Mouse (Mus musculus) lung, postnatal 0 days (tissue): ENCODE measurements around the gene Pced1b. TPM values are rescaled to one million over a fixed set of nuclear protein-coding genes. Genes with fewer than 3 reads are reported as not detected.
A peak's percentile ranks its signal among the peaks of the same experiment; 100 is the strongest.

Experiments used
- ATAC-seq: fragments of 200-750 bp; cut with Nextera tagmentation; 2 replicates; pipeline ENCODE4 v1.8.0; 2017; ENCODE audit warnings: moderate library complexity
- DNase-seq: peaks from one replicate; pipeline ENCODE4 v3.0.0-alpha.2; 2016; ENCODE audit warnings: low spot score
- H3K27ac ChIP-seq: fragments of 300-500 bp; sonication (generic); 2 replicates; pipeline ENCODE4 v1.5.1; 2014; ENCODE audit warnings: antibody characterized with exemption, mild to moderate bottlenecking, low read length, mixed read lengths
- H3K27me3 ChIP-seq: fragments of 300-500 bp; sonication (generic); replicated peaks from 2 replicates; pipeline ENCODE4 v1.6.1; 2014; ENCODE audit warnings: low read length, mixed read lengths; ENCODE audit not compliant: insufficient read depth
- H3K36me3 ChIP-seq: fragments of 300-500 bp; sonication (generic); 2 replicates; pipeline ENCODE4 v1.6.1; 2014; ENCODE audit warnings: low read length, mixed read lengths; ENCODE audit not compliant: insufficient read depth
- H3K4me1 ChIP-seq: fragments of 300-500 bp; sonication (generic); 2 replicates; pipeline ENCODE4 v1.6.1; 2014; ENCODE audit warnings: antibody characterized with exemption, low read depth, low read length, mixed read lengths; ENCODE audit not compliant: insufficient read depth
- H3K4me2 ChIP-seq: fragments of 300-500 bp; sonication (generic); replicated peaks from 2 replicates; pipeline ENCODE4 v1.6.1; 2014; ENCODE audit warnings: low read depth, mild to moderate bottlenecking, low read length, moderate library complexity, mixed read lengths
- H3K4me3 ChIP-seq: fragments of 300-500 bp; sonication (generic); 2 replicates; pipeline ENCODE4 v1.5.1; 2014; ENCODE audit warnings: low read depth, low read length
- H3K9ac ChIP-seq: fragments of 300-500 bp; sonication (generic); replicated peaks from 2 replicates; pipeline ENCODE4 v1.6.1; 2014; ENCODE audit warnings: low read depth, mild to moderate bottlenecking
- H3K9me3 ChIP-seq: fragments of 300-500 bp; sonication (generic); 2 replicates; pipeline ENCODE4 v1.6.1; 2016; ENCODE audit warnings: low read length, mixed read lengths
- CTCF ChIP-seq: IDR thresholded peaks from 2 replicates; pipeline ENCODE4 v1.5.1; 2016; ENCODE audit warnings: antibody characterized with exemption, mild to moderate bottlenecking
- EP300 ChIP-seq: IDR thresholded peaks from 2 replicates; pipeline ENCODE4 v1.6.1; 2016; ENCODE audit warnings: antibody characterized with exemption, mild to moderate bottlenecking, control low read depth
- whole genome bisulfite sequencing: fragments of 180-500 bp; shearing (Covaris S2); extraction: QIAGEN DNeasy Blood & Tissue Kit; methylation state at CpG from one replicate; pipeline ENCODE4 v1.1.7; 2014; 5-methylcytosine and 5-hydroxymethylcytosine counted together
- polyA plus RNA-seq: library from polyadenylated mRNA; unstranded; fragments of >200 nt; fragmentation: Nextera tagmentation; extraction: Ambion mirVana; gene quantifications from 2 replicates; pipeline ENCODE4 v1.2.1, GENCODE M21; 2015

The Pced1b gene
- polyA plus RNA-seq, 1 experiment from 2014 or later, result 9.0 TPM

GRCm38 (mm10) chr15:97390778-97391177, 143.9 kb downstream of the Pced1b start:
- no peak for ATAC-seq
- WGBS, result 94% methylated on average over 2 of the region's 2 CpGs
- H3K9ac ChIP-seq, result no peak overlapping the region
- no peaks in the 10 kb centered on the region for H3K9me3 ChIP-seq
- no peak for DNase-seq
- no peak for TF ChIP-seq EP300
- TF ChIP-seq CTCF, result no peak
- H3K27me3 ChIP-seq, result no peaks in the 10 kb centered on the region
- no peaks in the 10 kb centered on the region for H3K4me1 ChIP-seq
- no peak overlapping the region for H3K27ac ChIP-seq
- no peak overlapping the region for H3K4me3 ChIP-seq
- no peak overlapping the region for H3K4me2 ChIP-seq
- H3K36me3 ChIP-seq, result no peaks in the 10 kb centered on the region

DNA sequence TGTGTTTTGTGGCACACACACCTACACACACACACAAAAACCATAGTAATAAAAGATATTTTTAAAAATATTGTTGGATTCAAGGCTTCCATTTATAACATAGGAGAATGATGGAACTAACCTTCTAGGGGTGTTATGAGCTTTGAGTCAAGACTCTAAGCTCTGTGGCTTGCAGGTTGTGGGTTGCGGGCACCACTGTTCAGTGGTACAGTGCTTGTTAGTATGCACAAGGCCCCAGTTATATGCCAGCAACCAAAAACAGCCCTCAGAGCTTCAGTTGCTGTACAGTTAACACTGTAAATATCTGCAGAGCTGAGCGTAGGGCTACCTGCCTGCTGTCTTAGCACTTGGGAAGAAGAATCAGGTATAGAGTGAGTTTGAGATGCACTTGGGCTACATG, 144.5 kb downstream of the Pced1b start:
- DNase-seq (no peak), ATAC-seq (no peak)
- Histone ChIP-seq H3K9ac (no peak overlapping the region), H3K36me3 (no peaks in the 10 kb centered on the region), H3K9me3 (no peaks in the 10 kb centered on the region), H3K27me3 (no peaks in the 10 kb centered on the region), H3K4me2 (no peak overlapping the region), H3K4me3 (no peak overlapping the region), H3K4me1 (no peaks in the 10 kb centered on the region), H3K27ac (no peak overlapping the region)
- WGBS, result 93% methylated on average over 2 of the region's 2 CpGs
- no peak for TF ChIP-seq EP300
- TF ChIP-seq CTCF, result no peak

DNA sequence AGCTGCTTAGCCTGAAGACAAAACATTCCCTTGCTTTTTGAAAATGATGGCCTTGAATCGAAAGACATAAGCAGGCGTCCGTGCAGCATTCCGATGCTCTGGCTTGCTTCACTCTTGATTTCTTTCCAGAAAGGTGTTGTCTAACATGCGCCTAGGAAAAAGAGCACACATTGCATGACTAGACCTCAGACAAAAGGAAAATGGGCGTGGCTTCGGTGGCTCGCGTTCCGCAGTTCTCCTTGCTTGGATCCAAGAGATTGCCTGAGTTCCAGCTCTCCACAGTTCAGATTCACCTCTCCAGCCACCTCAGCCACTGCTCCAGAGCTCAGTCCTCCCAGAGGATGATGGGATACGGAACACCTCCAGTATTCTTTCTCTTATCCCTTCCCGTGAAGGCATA, 147.7 kb downstream of the Pced1b start:
- H3K4me1 ChIP-seq, result no peaks in the 10 kb centered on the region
- no peaks in the 10 kb centered on the region for H3K9me3 ChIP-seq
- no peaks in the 10 kb centered on the region for H3K36me3 ChIP-seq
- 58% methylated on average over 12 of the region's 12 CpGs for WGBS
- TF ChIP-seq CTCF (no peak), EP300 (no peak)
- ATAC-seq, result no peak
- H3K4me3 ChIP-seq, result no peak overlapping the region
- no peak overlapping the region for H3K27ac ChIP-seq
- DNase-seq, result peak; percentile 22
- no peak overlapping the region for H3K4me2 ChIP-seq
- H3K9ac ChIP-seq, result no peak overlapping the region
- H3K27me3 ChIP-seq, result no peaks in the 10 kb centered on the region

- H3K9ac ChIP-seq, result no peak overlapping the region
- no peaks in the 10 kb centered on the region for H3K36me3 ChIP-seq
- no peak overlapping the region for H3K27ac ChIP-seq
- no peak for ATAC-seq
- TF ChIP-seq CTCF (no peak), EP300 (no peak)
- no peaks in the 10 kb centered on the region for H3K4me1 ChIP-seq
- H3K27me3 ChIP-seq, result no peaks in the 10 kb centered on the region
- DNase-seq, result no peak
- WGBS, result 91% methylated on average over 4 of the region's 4 CpGs
- H3K4me3 ChIP-seq, result no peak overlapping the region
- no peaks in the 10 kb centered on the region for H3K9me3 ChIP-seq
- H3K4me2 ChIP-seq, result no peak overlapping the region
Observed at GRCm38 (mm10) chr15:97396586-97397299, 149.8 kb downstream of the Pced1b start.

- no peak for ATAC-seq
Observed at GRCm38 (mm10) chr15:97397793-97398192, 150.9 kb downstream of the Pced1b start.

GRCm38 (mm10) chr15:97400866-97401265, 154.0 kb downstream of the Pced1b start:
- DNase-seq, result no peak
- ATAC-seq, result no peak
- no peaks in the 10 kb centered on the region for H3K4me1 ChIP-seq
- no peak for TF ChIP-seq EP300
- TF ChIP-seq CTCF, result no peak
- H3K27ac ChIP-seq, result no peak overlapping the region
- no peak overlapping the region for H3K4me2 ChIP-seq
- no peaks in the 10 kb centered on the region for H3K36me3 ChIP-seq
- no peak overlapping the region for H3K4me3 ChIP-seq
- no peaks in the 10 kb centered on the region for H3K9me3 ChIP-seq
- 92% methylated on average over 6 of the region's 6 CpGs for WGBS
- H3K9ac ChIP-seq, result no peak overlapping the region
- no peaks in the 10 kb centered on the region for H3K27me3 ChIP-seq

More at GRCm38 (mm10) chr15:97397793-97398192, 150.9 kb downstream of the Pced1b start:
- Histone ChIP-seq H3K9me3 (no peaks in the 10 kb centered on the region), H3K36me3 (no peaks in the 10 kb centered on the region), H3K4me2 (no peak overlapping the region), H3K4me1 (no peaks in the 10 kb centered on the region), H3K9ac (no peak overlapping the region), H3K27me3 (no peaks in the 10 kb centered on the region), H3K4me3 (no peak overlapping the region), H3K27ac (no peak overlapping the region)
- no peak for DNase-seq
- TF ChIP-seq CTCF, result no peak
- no peak for TF ChIP-seq EP300
- 82% methylated on average over 2 of the region's 2 CpGs for WGBS

DNA sequence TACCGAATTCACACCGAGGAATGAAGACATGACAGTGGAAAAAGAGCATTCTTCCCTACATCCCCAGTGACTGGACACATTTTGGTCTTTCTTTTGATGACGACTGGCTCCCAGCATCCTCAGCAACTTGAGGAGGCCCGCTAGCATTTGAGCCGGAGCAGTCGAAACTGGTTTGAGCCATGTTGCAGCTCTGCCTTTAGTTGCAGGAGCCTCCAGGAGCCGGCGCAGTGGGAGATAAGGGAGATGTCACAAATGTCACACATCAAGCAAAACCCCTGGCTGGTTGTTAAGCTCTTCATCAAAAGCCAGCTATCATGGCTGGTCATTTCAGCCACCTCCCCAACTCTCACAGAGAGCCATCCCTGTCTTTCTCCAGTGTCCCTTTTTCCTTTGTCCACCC, 157.6 kb downstream of the Pced1b start:
- TF ChIP-seq EP300 (no peak), CTCF (no peak)
- Histone ChIP-seq H3K4me2 (no peak overlapping the region), H3K27me3 (no peaks in the 10 kb centered on the region), H3K27ac (no peak overlapping the region), H3K9me3 (no peaks in the 10 kb centered on the region), H3K4me3 (no peak overlapping the region), H3K36me3 (no peaks in the 10 kb centered on the region), H3K9ac (no peak overlapping the region), H3K4me1 (peaks cover 5% of the 10 kb centered on the region; the same call in 1 of the 2 replicates)
- DNase-seq (no peak), ATAC-seq (no peak)
- WGBS, result 73% methylated on average over 8 of the region's 8 CpGs
